Mouse (Mus musculus): ENCODE data around the gene Mark2.

Gene Mark2

GRCm38 (mm10) chr19:7320181-7320580 lies 21.5 kb downstream of the Mark2 start:
- no peak for DNase-seq

- DNase-seq, result no peak
Measured at GRCm38 (mm10) chr19:7317716-7318115, 23.9 kb downstream of the Mark2 start.

- DNase-seq, result no peak
Measured at GRCm38 (mm10) chr19:7316822-7317221, 24.8 kb downstream of the Mark2 start.

- DNase-seq, result no peak
Measured at GRCm38 (mm10) chr19:7315587-7315984, 26.1 kb downstream of the Mark2 start.

GRCm38 (mm10) chr19:7314976-7315586 lies 26.6 kb downstream of the Mark2 start:
- DNase-seq, result peak; percentile 60

- no peak for DNase-seq
Measured at GRCm38 (mm10) chr19:7313660-7314059, 28.0 kb downstream of the Mark2 start.

- no peak for DNase-seq
Measured at GRCm38 (mm10) chr19:7311306-7311705, 30.4 kb downstream of the Mark2 start.

- DNase-seq, result peak; percentile 44
Measured at GRCm38 (mm10) chr19:7310704-7311103, 31.0 kb downstream of the Mark2 start.

- no peak for DNase-seq
Measured at GRCm38 (mm10) chr19:7309738-7310330, 31.8 kb downstream of the Mark2 start.

- peak; percentile 48 for DNase-seq
Measured at GRCm38 (mm10) chr19:7307995-7308770, 33.5 kb downstream of the Mark2 start.

GRCm38 (mm10) chr19:7306968-7307367 lies 34.7 kb downstream of the Mark2 start:
- no peak for DNase-seq

- no peak for DNase-seq
Measured at GRCm38 (mm10) chr19:7305380-7306310, 36.0 kb downstream of the Mark2 start.

- DNase-seq, result no peak
Measured at GRCm38 (mm10) chr19:7304801-7305200, 36.9 kb downstream of the Mark2 start.

GRCm38 (mm10) chr19:7303796-7304195 lies 37.9 kb downstream of the Mark2 start:
- no peak for DNase-seq

- no peak for DNase-seq
Measured at GRCm38 (mm10) chr19:7302493-7302797, 39.2 kb downstream of the Mark2 start.

GRCm38 (mm10) chr19:7301647-7302492 lies 39.8 kb downstream of the Mark2 start:
- peak; percentile 54 for DNase-seq

GRCm38 (mm10) chr19:7300078-7300477 lies 41.6 kb downstream of the Mark2 start:
- no peak for DNase-seq

- peak; percentile 52 for DNase-seq
Measured at GRCm38 (mm10) chr19:7299052-7299451, 42.6 kb downstream of the Mark2 start.

- no peak for DNase-seq
Measured at GRCm38 (mm10) chr19:7295959-7296358, 45.7 kb downstream of the Mark2 start.

GRCm38 (mm10) chr19:7295071-7295658 lies 46.5 kb downstream of the Mark2 start:
- no peak for DNase-seq

GRCm38 (mm10) chr19:7294098-7294876 lies 47.4 kb downstream of the Mark2 start:
- DNase-seq, result no peak

All from right cerebral cortex, postnatal 14 days (tissue).